Mouse (Mus musculus) left cerebral cortex, postnatal 4 days (tissue): ENCODE results near the gene Insm2. TPM values are rescaled to one million over a fixed set of nuclear protein-coding genes. Genes with fewer than 3 reads are reported as not detected.
"Not testable (repeated sequence)": the region's sequence is repeated elsewhere in the genome, so short reads cannot be mapped to it uniquely, and the experiment has no call there.

Experiments
- DNase-seq: peaks from one replicate; pipeline ENCODE4 v3.0.0-alpha.2; 2022
- intact Hi-C: fragments of 180-260 bp; cut with DNase I; formaldehyde crosslinking; loops from one replicate; pipeline ENCODE4 v1.15.1; 2025
- total RNA-seq, 2 experiments: library from RNA; stranded (reverse); gene quantifications; 2 replicates each; pipeline ENCODE4 v1.2.3; 2021

Gene Insm2
- total RNA-seq: under 1 TPM; 0.50 to 0.60 TPM

DNA sequence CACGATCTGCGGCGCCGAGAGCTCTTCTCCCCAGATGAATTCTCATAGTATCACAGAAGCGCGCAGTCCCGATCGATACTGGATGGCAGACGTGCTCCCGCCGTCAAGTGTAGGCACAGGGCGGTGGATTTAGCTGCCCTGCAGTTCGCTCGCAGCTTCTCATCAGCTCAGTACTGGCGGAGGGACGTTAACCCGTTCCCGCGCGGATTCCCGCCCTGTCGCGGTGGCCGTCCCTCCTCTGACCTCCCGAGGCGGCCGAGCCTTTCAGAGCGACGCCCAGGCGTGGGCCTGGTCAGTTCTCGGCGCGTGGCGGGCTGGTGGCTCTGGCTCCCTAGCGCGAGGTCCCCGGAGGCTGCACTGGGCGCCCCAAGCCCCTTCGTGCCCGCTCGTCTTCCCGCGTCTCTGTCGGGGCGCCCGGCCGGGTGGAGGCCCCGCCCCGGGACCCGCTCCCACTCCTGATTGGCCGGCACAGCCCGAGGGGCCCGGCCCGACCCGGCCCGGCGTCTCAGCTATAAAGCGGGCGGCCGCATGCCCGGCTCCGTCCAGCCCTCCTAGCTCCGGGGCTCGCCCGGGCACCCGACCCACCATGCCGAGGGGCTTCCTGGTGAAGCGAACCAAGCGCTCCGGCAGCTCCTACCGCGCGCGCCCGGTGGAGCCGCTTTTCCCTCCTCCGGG, at the start of gene Insm2:
Gene Insm2, plus strand, starts transcription at position 541 of the 675 bp plus-strand sequence.
- peak; percentile 74 for DNase-seq
- intact Hi-C loops: no loop called here

DNA sequence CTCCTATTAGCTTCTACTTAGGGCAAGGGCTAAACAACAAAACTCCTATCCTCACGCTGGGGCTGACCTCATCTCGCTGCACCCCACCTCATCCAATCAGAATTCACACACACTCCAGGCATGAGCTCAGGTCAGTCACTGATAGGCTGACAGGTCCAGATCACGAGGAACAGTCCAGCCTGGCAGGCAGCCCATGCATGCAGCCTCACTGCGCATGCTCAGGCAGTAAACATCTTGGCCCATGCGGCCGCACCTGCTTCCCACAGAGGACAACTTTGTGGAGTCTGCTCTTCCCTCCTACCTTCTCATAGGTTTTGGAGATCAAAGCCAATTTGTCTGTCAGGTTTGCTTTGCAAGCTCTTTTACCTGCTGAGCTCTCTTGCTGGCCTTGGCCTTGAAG, 44.3 kb upstream of the Insm2 start:
- DNase-seq, intact Hi-C loops: not testable (repeated sequence)

DNA sequence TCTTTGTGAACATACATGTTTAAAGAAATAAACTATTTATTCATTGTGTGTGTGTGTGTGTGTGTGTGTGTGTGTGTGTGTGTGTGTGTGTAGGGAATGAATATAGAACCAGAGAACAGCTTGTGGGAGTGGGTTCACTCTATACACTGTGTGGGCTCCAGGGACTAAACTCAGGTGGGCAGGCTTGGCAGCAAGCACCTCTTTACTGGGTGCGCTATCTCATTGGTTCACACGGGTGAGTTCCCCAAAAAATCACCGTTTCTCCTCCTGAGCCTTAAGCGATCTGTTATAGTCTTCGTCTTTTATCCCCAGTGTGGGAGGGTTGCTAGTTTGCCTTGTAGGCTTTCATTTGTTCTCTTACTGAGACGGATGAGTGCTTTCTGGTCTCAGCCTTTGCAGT, 41.4 kb upstream of the Insm2 start:
- intact Hi-C loops: no loop called here
- DNase-seq: no peak

DNA sequence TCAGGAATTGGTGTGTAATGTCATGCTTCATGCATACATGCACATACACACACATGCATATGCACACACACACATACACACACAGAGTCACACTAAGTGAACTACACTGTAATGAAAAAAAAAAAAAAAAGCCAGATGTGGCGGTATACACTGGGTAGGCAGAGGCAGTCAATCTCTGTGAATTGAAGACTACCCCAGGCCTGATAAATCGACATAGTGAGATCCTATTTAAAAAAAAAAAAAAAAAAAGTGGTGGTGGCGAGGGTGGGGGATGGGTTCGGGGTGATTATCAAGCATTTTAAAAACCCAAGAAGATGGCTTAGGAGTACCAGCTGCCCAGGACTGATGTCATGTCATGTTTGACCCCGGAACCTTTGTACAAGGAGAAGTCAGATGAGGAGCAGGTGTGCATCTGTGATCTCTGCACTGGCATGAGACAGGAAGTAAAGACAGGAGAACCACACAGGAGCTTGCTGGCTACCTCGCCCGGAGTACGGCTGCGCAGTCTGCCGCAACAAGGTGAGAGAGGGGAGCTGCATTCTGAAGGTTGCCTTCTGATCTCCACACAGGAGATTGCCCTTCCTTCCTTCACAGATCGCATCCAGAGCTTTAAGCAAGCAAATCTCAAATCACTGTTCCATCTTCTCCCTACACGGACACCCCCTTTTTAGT, 39.9 kb upstream of the Insm2 start:
- no peak for DNase-seq
- intact Hi-C loops: no loop called here

DNA sequence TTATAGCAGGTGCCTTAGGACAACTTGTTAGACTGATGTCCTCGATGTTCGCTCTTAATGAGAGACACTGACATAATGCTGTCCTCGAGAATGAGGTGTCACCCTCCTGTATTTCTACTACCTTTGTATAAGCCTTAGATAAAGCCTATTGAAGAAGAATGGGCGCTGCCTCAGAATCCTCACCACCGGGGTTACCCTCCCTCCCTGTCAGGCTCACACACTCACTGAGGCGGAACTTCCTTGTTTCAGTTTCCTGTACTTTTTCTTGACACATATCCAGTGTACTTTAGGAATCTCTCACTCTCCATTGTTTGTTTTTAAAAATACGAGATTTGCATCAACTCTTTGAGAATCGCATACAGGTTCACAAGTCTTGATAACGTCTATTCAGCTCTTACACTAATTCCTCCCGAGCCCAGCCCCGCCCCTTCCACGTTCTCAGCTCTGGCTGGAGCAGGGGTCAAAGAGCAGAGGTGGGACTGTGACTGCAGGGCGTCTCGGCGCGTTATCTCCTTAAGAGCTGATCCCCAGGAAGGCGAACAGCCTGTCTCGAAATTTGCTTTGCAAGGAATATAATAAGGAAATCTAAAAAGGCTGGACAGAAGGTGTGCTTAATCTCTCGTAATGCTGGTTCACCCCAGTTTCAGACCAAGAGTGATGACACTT, 39.1 kb upstream of the Insm2 start:
- DNase-seq: no peak
- intact Hi-C loops: no loop called here

DNA sequence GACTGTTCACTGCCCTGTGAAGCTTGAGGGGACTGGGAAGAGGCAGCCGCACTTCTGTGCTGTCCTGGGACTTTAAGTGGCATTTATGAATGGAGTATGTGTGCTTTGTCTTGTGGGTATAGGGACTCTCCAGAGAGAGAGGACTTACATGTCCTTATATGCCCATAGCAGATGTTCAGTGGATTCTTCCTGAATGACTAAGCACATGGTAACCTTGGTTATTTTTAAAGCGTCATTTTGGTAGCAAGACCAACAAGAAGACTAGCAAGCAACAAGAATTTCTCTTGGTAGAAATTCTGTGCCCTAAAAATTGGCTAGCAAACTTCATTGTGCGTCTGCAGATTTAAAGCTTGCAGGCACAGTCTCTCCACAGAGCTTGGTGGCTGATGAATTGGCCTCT, 35.5 kb upstream of the Insm2 start:
- no peak for DNase-seq
- intact Hi-C loops: no loop called here

DNA sequence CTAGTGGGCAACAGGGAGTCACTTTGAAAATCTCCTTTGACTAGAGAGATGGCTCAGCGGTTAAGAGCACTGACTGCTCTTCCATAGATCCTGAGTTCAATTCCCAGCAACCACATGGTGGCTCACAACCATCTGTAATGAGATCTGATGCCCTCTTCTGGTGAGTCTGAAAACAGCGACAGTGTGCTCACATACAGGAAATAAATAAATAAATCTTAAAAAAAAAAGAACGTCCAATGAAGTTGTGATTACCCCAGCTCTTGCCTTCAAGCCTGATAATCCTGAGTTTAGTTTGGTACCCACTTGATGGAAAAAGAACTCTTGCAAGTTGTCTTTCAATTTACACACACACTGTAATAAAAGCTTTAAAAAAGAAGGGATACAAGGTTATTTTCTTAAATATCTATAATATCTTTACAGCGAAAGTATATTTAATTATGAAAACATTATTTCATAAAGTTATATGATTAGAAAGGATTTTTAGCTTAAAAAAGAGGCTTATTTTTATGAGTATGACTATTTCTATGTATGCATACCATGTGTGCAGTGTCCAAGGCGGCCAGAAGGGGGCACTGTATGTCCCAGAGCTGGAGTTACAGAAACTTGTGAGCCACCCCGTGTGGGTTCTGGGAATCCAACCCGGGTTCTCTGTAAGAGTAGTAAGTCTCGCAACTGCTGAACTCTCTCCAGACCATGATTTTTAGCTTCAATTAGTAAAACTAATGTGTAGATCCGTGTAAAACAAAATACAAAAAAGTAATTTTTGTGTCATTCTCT, 34.9 kb upstream of the Insm2 start:
- no peak for DNase-seq
- intact Hi-C loops: no loop called here

DNA sequence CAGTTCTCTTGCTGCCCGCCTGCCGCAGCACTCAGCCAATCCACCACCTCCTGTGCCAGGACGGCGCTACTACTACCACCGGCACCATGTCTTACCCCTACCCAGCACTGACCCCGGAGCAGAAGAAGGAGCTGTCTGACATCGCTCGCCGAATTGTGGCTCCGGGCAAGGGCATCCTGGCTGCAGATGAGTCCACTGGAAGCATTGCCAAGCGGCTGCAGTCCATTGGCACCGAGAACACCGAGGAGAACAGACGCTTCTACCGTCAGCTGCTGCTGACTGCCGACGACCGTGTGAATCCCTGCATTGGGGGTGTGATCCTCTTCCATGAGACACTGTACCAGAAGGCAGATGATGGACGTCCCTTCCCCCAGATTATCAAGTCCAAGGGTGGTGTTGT, 34.0 kb upstream of the Insm2 start, which contains the start of gene Aldoart2:
Gene Aldoart2, plus strand, starts transcription at position 34 of the 400 bp plus-strand sequence.
- peak; percentile 6 for DNase-seq
- intact Hi-C loops: no loop called here

DNA sequence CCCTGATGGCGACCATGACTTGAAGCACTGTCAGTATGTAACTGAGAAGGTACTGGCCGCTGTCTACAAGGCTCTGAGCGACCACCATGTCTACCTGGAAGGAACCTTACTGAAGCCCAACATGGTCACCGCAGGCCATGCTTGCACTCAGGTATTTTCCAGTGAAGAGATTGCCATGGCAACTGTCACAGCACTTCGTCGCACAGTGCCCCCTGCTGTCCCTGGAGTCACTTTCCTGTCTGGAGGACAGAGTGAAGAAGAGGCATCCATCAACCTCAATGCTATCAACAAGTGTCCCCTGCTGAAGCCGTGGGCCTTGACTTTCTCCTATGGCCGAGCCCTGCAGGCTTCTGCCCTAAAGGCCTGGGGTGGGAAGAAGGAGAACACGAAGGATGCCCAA, 33.4 kb upstream of the Insm2 start:
- DNase-seq: no peak
- intact Hi-C loops: no loop called here

DNA sequence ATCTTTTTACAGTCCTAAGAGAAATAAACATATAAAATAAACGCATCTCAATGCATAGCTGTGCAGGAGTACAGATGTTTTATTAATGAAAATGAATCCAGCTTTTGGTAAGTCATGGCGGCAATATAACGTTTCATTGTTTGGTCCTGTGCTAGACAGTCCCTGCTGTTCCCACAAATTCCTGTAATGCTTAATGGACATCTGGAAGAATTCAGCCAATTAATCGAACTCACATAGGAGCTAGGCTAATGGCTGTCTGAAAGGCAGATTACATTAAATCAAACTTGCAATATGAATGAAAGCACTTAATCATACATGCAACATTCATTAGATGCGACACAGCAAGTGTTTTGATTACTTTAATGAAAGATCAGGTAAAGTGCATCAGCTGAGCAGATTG, 32.4 kb upstream of the Insm2 start:
- intact Hi-C loops: no loop called here
- no peak for DNase-seq

DNA sequence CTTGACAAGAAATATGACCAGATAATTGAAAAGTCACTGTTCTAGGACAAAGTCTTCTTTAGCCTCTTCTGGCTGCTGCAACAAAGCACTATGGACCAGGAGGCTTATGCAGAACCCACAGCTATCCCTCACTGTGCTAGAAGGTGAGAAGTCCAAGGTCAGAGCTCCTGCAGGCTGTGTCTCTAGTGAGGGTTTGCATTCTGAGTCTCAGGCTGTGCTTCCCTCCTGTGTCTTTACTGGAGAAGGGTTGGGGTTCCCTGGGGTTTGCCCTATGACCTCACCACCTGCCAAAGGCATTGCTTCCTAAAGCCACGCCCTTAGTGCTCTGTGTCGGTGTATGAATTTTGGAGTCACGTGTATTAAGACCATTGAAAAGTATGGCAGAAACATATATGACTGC, 30.8 kb upstream of the Insm2 start:
- intact Hi-C loops: no loop called here
- no peak for DNase-seq

DNA sequence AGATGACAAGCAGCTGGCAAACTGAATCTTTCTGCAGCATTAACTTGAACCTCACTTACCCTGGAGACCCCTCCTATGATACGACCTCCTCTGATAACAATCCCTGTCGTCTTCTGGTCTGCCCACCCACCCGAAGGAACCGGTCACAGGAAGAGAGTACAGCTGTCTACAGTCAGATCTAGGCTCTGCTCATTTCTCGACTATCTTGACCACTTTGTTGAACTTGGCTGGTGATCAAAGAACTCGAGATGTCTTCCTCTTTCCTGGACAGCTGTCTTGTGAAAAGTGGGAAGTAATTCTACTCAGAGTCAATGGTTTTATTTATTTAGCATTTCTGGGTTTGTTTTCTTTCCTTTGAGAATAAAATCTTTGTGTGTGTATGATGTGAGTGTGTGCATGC, 29.6 kb upstream of the Insm2 start:
- intact Hi-C loops: no loop called here
- no peak for DNase-seq

DNA sequence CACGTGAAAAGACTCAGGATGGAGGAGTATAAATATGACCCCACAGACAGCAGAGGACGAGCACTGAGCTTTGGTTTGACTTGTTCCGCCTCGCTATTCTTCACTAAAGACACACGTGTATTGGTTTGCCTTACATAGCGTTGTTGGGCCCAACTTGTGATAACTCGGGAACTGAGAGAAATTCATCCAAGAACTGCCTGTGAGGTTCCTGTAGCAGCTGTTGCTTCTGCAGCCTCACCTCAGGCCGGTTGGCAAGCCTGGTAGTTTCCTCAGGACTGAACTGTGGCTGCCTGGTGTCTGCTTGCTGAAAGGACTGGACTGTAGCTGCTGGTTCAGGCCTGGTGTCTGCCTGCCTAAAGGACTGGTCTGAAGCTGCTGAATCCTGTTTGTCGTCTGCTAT, 28.6 kb upstream of the Insm2 start:
- no peak for DNase-seq
- intact Hi-C loops: no loop called here

DNA sequence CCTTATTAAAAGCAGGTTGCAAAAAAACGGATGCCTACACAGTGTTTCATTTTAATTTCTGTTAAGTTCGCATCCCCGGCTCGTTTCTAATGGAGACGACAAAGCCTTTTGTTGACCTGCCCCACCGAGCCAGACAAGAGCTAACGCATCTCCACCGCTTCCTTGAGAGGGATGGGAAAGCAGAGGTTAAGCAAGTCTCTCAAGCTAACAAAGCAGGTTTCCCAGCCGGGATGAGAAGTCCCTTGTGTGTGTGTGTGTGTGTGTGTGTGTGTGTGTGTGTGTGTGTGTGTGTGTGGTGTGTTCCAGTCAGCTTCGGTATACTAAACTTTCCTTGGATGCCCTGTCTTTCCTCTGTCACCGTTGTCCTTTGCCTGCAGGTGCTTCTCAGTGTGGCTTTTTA, 28.0 kb upstream of the Insm2 start:
- intact Hi-C loops: no loop called here
- no peak for DNase-seq

DNA sequence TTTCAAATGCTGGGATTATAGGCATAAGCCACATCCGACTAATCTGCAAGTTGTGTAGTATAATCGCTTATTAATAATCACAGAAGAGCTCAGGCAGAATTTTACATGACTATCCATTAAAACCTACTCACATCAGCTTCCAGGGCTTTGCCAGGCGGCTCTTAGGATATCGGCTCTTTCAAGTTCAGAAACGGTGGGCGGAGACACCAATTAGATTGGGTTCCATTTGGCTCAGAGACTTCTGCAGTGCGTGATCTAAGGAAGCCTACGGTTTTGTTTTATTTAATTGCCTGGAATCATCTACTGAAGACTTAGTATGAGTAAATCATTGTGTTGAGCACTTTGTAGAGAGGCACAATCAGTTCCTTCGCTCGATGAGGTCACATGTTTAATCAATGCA, 27.6 kb upstream of the Insm2 start:
- intact Hi-C loops: no loop called here
- no peak for DNase-seq

DNA sequence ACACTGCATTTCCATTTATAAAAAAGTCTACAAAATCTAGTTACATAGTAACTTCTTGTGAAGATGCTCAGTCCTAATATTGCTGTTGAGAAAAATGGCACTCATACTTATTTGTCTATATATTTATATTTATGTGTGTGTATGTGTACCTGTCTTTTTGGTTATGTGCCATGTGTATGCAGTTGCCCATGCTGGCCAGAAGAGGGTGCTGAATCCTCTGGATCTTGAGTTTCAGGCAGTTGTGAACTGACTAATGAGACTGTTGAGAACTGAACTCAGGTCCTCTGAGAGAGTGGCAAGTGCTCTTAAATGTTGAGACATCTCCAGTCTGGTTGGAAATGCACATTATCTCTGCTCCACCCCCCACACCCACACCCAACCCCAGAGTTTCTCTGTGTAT, 26.1 kb upstream of the Insm2 start:
- intact Hi-C loops: no loop called here
- DNase-seq: no peak

DNA sequence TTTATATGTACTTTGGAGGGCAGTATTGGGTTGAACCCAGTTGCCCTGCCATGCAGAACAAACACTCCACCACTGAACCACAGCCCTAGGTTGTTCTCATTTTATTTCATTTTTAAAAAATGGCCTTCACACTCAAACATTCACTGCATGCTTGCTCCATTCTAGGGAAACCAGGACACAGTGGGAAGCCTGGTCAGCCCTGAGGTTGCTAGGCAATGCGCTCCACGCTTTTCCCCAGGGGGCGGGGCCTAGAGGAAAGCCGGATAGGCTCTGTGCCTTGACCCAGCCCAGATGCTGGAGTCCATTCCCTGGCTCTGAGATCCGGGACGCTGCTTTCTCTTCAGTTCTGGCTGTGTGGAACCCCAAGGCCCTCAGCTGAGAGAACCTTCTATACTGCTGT, 25.4 kb upstream of the Insm2 start:
- intact Hi-C loops: no loop called here
- DNase-seq: peak; percentile 35

DNA sequence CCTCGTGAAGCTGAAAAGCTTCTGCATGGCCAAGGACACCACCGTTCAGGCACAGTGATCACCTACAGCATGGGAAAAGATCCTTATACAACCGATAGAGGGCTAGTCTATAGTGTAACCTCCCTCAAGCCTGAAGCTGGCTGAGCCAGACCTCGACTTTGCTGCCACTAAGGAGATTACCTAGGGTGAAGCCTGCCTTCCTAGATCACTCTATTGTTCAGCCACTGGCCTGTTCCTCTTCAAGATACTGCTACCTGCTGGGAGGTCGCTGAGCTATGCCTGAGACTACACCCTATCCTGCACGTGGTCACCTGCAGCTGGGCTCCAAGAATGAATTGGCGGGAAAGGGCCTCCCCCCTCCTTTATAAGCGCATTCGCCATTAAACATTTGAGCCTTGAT, 12.3 kb upstream of the Insm2 start:
- DNase-seq, intact Hi-C loops: not testable (repeated sequence)

DNA sequence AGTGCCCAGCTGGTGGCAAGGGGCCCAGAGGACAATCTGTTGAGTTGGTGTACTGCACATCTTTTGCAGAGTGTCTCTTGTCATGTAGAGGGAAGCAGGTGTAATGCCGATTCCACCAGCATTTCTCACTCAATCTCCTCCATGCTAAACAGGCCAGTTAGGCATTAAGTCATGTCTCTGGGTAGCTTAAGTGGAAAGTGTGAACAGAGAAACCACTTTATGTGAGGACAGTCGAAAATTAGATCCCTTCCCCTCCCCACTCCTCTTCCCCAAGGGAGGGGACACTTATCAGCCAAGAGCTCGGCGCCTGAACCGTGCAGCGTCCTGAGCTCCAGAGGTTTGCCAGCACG, 715 bp upstream of the Insm2 start:
- intact Hi-C loops: no loop called here
- no peak for DNase-seq

DNA sequence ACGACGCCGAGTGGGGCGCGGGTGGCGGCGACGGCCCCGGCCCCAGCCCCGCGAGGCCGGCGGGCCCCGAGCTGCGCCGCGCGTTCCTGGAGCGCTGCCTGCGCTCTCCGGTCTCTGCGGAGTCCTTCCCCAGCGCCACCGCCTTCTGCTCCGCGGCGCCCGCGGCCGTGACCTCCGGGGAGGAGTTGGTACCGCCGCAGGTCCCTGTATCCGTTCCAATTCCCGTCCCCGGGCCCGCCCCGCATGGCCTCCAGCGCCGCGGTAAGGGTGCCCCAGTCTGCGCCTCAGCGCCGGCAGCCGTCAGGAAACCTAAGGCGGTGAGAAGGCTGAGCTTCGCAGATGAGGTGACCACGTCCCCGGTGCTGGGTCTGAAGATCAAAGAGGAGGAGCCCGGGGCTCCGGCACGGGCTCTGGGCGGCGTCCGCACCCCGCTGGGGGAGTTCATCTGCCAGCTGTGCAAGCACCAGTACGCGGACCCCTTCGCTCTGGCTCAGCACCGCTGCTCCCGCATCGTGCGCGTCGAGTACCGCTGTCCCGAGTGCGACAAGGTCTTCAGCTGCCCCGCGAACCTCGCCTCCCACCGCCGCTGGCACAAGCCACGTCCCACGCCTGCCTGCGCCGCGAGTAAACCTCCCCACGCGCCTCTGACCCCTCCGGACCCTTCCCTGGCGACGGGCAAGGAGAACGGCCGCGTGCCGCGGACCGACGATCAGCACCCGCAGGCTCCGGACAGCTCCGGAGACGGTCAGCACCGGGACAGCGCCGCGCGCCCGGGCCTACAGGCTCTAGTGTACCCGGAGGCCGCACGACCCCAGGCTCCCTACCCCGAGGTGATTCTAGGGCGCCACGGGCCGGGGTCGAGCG, 644 bp downstream of the Insm2 start:
- DNase-seq: peak; percentile 46
- intact Hi-C loops: no loop called here
